Mouse (Mus musculus) ovary, adult 18-20 months (tissue): ENCODE measurements at regions not wholly inside any gene's neighbourhood (a gene's known extent, or its start where the extent isn't known, plus 50 kb on each side); places are given as distances from the start of the nearest gene placed in this dataset.

ENCODE experiments used
- DNase-seq: peaks from one replicate; pipeline ENCODE4 v3.0.0; 2022; ENCODE audit warnings: low spot score, mixed read lengths

DNA sequence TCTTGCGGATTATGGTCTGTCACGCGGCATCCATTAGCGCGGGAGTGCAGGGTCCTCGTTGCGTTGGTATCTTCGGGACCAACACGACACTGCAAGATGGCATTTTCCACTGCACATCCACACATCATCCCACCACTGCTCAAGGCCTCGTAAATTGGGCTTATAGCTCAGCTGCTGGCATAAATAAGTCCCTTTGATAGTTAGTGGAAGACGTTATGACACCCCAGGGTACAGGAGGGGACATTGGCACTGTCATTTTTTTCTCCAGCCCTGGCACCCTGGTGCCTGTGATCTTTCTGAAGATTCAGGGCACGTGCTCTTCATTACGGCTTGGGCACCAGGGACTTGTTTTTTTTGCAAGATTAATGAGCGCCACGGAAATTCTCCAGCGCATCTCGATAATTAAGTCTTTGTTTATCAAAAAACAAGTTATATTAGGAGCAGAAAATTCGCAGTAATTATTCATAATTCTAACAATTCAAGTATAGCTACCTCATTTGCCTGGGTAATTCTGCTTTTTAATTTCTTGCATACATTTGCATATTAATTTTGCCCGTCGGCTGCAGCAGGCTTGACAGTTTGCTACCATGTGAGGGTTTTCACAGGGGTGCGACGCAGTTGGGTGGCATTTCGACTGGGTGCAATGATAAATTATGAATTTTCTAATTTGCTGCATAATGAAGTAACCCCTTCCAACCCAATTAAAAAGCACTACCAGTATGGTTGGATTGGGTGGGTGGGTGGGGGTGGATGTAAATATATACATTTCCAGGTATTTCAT lies 119.1 kb downstream of the Vrk1 start:
- no peak for DNase-seq

DNA sequence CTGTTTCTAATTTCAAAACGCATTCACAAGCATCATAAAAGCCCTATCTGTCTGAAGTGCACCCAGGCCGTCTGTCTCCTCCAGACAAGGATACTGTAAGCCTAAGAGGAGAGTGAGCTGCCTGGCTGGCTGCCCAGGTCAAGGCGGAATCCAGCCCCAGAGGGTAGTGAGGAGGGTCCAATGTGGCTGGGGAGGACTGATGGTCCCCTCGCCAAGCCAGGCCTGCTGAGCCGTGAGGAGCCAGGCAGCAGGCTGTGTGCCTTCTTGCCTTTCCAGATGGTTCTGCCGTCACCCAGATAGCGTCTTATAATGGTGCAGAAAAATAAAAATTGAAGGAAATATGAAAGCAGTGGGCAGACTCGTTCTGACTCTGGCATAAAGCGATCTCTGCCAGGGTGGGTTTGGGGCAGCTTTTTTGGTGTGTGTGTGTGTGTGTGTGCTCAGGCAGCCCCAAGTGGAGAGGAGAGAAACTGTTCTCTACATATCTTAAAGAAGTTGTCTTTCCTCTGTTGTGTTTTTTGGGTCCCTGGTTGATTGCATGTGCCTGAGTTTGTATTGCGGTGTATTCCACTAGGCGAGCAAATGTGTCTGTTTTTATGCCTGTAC lies 120.1 kb downstream of the Vrk1 start:
- DNase-seq = no peak

DNA sequence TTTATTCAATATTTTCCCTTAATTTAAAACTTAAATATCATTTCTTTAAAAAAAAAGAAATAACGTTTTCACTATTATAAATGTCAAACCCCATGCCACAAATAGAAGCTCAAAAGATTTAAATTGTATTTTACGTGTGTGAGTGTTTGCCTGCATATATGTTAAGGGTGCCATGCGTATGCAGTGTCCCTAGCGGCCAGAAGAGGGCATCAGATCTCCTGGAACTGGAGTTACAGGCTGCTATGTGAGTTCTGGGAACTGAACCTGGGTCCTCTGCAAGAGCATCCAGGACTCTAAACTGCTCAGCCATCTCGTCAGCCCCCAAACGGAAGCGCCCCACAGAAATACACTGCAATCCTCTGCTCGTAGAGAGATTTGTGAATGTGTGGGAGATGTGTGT lies 122.7 kb downstream of the Vrk1 start:
- no peak for DNase-seq

DNA sequence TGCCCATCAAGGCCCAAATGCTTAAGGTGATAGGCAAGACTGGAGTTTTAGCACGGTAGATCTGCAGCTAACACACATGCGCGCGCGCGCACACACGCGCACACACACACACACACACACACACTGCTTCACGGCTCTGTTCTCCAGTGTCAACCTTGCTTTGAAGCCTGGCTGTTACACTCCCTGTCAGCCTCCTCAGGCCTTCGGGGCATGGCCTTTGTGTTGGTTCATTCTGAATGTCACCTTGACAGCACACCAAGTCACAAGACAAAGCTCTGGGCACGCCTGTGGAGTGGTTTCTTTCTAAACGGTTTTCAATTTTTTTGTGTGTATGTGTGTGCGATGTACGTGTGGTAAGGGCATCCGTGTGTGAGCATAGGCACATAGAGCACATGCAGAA lies 128.4 kb downstream of the Vrk1 start:
- no peak for DNase-seq

DNA sequence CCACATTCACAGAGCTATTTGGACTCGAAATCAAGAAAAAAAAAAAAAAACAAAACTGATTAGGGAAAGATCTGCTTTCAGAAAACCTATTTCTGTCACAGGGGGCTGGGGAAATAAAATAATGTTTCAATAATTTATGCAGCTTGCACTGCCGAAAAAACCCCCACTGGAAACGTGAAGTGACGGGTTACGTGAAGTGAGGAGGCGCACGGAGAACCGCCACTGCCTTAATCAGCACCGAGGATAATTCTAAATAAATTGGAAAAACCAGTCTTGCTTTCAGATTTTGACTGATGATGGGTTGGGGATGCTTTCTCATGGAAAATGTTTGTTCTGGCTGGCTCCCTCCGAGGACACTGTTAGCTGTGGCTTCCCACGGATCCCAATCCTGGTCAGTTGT lies 129.5 kb downstream of the Vrk1 start:
- DNase-seq = no peak

DNA sequence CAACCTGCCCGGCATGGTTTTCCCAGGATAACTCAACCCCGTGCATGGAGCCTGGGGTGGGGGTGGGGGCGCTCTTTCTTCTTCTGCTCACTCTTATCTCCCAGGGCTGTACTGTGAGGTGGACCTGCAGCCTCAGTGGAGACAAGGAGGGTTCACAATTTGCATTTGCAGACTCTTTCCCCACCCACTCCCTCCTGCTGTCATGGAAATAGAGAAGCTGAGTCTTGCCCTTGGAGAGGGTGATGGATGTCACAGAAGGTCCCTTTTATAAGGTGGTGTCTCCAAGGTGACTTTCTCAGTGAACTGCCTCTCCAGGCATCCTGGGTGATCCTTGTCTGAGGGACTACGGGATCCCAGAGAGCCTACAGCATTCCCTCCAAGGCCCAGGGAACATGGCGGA lies 129.9 kb downstream of the Vrk1 start:
- no peak for DNase-seq

DNA sequence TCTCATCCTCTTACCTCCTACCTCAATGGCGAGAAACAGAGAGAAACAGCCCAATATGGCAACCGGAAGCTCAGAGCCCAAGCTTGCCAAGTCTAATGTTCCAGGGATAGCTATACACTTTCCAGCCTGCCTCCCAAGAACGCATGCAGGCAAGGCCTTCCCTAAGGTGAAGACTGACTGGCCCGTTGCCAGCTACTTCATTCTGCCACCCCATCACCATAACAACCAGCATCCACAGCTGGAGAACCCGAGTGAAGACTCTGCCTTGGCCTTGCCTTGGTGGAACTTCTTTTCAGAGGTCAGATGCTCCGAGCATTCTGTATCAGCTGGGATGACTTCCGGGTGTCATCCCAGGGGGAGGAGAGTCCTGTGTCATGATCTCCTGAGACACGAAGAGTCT lies 130.6 kb downstream of the Vrk1 start:
- DNase-seq = no peak

DNA sequence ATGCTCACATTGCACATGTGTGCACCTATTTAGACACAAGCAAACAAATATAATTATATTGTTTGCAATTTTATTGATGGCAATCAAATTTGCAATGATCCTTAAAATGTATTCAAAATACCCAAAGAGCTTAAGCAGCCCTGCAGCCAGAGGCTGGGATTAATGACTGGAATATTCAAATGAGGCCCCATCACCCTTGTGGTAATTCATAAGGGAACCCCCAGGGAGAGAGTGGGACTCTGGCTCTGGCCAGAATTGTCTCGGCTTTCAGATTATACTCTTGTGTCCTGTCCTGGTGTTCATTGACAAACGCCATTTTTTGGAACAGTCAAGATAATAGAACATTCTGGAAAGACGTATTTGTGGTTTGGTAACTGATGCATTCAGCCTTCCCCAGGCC lies 133.5 kb downstream of the Vrk1 start:
- no peak for DNase-seq

DNA sequence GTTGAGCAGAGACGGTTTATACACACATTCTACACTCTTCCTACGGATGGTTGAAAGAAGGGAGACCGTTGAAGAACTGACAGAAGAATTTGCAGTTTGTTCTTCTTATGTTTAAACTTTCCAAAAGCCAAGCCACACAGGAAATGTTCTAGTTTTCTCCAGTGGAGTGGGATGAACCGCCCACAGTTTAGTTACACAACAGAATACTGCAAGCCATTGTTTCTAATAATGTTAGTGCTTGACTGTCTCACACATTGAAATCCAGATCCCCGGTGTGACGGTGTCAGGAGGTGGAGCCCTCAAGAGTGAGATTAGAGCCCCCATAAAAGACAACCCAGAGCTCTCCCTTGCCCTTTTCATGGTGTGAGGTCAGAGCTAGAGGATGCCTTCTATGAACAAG lies 146.8 kb downstream of the Vrk1 start:
- no peak for DNase-seq

DNA sequence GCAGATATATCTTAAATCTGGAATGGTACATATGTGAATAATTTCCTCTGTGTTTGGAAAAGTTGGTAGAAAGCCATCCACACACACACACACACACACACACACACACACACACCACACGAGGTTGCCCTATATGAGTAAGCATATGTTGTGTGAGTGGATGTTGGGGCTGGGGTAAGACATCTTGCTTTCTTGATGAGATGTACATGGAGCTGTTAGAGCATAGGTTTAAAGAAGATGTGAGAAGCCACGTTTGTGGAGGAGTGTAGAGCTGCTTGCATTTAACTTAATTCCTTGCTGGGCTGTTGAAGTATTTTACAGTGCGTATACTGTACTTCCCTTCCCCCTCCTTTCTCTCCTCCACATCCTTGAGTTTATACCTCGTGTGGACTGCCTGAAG lies 147.8 kb downstream of the Vrk1 start:
- no peak for DNase-seq

DNA sequence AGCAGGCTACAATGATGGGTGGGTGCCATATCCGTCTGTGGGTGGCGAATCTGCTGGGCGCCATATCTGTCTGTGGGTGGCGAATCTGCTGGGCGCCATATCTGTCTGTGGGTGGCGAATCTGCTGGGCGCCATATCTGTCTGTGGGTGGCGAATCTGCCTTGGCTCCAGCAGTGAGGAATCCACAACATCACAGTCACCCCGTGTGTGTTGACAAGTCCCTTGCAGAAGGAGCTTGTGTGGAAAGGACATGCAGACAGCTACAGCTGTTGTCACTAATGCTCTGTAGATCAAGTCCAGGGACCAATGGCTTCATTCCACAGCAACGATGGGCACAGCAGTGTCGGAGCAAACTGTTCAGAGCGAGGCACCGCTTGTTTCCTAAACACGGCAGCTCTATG lies 148.6 kb downstream of the Vrk1 start:
- DNase-seq = no peak

DNA sequence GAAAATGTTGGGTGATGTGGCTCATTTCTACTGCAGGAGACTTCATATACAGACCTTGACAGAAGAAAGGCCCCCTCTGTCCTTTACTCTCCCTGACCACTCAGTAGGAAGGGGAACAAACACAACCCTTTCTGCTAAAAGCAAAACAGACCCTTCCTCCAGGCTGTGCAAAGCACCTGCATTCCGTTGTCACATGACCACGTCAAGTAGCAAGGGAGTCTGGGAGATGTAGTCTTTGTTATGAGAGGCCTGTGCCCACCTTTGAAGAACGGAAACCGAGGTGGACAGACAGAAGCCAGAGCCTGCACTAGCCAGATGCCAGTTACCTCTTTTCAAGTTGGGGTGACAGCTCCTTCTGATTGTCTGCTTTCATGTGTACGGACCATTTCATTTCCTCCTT lies 161.3 kb downstream of the Vrk1 start:
- DNase-seq = no peak

DNA sequence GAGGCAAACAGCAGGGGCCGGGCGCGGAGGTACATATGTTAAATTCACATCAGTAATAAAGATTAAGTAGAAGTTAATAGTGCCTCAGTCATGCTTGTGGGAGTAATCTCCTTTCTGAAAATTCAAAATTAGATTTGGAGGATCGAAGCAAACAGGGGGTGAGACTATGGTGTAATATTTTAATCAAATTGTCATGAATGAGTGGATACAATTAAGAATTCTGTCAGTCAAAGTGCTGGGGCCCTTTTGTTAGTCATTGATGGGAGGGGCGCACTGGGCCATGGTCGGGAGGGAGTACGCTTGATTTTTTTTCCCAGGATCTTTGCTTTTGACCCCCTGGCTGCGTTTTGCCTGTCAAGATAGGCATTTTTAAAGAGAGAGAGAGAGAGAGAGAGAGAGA lies 163.2 kb downstream of the Vrk1 start:
- no peak for DNase-seq

DNA sequence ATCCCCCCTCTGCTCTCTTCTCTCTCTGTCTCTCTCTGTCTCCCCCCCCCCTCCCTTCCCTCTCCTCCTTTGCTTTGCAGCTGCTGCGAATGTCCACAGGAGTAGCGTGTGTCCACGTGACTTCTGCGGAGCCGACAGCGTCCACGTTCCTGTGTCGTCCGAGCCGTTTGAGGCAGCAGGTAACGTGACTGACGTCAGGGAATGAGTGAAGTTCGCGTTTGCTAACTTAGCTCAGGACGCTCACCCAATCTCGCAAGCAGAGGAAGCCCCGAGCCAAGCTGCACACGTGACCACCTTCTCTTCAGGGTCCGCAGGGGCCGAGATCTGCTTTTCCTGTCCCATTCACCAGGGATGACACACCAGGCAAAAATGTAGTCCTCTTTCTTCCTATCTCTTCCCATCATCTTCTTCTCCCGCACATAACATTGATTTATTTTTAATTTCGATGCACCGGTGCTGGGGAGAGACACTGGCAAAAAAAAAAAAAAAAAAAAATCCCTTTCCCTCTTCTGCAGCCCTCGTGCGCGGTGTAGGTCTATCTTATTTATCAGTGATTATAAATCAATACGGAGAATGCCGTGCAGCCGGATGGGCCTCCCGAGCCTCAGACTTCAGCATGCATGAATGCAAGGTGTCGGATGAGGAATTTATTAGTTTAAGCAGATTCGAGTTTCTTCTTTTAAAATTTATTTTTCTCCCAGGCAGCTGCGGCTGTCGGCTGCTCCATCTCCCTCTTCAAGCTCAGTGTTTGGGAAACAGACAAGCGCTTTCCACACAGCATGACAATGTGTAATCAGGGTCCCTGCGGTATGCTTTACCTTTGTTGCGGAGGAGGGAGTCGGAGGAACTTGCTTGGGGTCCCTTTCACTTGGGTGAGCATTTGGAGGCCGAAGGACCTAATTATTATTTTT lies 164.3 kb downstream of the Vrk1 start:
- DNase-seq = no peak

DNA sequence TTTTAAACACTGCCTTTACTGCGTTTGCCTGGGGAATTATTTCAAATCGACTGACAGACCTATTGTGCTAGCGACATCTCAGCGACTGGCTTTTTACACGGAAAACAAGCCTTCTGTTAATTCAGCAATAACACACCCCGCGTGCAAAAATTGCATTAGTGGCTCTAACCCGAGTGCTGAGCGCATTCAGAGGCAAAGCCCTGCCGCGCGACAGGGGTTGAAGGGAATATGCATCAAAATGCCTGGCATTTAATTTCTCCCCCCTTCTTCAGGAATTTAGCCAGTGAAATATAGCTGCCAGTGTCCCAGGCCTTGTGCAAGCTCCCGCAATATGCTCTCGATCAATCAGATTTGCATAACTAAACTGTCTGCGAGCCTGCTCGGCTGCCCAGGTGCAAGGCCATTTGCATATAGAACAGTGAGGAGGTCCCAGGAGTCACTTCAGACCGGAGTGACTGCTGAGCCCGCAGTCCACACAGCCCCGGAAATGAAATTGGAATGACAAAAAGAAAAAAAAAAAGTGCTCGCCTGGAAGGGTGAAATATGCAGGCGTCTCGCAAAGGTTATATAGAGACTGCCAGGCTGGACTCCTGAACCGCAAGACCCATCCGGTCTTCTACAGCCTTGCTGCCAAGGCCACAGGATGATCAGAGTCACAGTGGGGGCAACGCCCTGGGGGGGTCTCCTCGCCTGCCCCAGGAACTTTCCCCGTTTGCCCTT lies 165.1 kb downstream of the Vrk1 start:
- no peak for DNase-seq

DNA sequence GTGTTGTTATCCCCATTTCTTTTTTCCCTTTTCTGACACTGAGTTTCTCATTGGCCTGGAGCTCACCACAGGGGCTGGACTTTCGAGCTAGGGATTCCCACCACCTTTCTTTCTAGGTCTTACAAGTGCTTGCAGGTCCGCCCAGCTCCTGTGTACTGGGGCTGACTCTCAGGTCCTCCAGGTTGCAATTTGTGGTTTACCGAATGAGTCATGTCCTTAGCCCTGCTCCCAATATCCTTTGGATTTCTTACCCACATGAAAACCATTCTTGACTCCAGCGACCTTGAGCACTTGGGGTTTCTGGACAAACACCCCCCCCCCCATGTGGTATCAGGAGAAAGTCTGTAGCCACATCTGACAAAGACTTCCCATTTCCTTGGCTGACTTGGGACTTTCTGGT lies 167.3 kb downstream of the Vrk1 start:
- no peak for DNase-seq

DNA sequence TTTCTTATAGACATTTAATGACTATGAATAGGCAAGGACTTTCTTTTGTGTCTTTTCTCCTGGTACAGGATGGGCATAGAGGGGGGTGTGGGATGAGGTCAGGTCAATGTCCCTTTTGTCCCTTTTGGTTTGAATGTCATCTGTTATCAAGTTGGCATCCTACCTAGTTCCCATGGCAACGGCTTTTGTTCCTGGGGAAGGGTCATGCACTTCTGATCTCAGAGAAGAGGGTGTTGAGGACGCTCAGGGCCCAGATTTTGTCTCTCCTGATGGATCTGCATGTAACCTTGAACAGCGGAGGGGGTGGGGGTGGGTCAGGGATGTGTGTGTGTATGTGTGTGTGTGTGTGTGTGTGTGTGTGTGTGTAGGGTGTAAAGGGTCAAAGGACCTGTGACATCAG lies 167.8 kb downstream of the Vrk1 start:
- DNase-seq = no peak

DNA sequence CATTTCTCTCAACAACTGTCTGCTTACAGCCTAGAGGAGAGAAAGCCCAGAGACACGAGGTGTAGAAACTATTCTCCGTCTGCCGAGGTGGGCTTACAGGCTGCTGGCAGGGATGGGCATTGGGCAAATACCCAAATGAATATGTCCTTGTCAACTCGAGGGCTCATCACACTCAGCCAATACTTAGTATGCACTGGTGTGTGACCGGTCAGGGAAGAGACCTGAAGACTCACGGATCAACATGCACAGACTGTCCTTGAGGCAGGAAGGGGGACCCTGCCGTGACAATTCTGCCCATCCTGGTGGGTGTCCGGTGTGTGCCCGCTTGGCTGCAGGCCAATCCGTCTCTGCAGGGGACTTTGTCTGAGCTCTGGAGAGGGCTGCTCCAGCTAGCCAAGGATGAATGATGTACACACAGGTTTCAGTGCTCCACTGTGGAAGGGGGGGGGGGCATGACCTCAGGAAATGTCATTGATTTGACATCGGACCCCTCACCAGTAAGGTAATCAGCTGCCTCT lies 168.7 kb downstream of the Vrk1 start:
- no peak for DNase-seq

DNA sequence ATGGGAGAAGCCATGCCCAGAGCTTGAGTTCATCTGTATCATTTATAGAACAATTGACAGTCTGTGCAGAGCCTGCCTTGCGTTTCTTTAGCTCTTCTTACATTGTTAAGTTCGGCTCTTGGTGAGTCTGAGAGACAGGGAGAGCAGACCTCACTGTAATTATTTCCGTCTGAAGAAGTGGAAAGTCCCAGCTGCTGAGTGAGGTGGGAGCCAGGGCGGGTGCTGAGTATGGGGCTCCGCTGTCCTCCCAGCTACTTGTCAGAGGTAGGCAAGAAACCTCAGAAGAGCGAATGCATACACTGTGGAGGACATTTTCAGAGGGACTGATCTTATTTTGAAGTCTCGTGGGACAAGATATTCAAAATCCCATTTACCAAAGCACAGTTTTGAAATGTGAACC lies 172.9 kb downstream of the Vrk1 start:
- DNase-seq = no peak

DNA sequence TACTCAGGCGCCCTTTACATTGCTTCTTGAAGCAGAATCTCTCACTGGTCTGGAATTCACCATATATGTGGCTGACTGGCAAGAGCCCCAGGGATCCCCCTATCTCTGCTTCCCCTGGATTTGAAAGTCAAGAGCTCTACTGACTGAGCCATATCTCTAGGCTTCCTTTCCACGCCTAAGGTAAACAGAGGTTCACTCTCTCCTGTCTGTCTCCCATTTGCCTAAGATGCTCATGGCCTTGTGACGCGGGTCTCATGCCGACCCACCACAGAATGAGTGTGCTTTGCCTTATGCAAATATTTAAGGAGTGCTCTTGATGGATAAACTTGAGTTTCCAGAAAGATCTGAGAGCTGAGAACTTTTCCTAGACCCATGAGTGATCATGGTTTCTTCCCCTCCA lies 173.9 kb downstream of the Vrk1 start:
- no peak for DNase-seq

DNA sequence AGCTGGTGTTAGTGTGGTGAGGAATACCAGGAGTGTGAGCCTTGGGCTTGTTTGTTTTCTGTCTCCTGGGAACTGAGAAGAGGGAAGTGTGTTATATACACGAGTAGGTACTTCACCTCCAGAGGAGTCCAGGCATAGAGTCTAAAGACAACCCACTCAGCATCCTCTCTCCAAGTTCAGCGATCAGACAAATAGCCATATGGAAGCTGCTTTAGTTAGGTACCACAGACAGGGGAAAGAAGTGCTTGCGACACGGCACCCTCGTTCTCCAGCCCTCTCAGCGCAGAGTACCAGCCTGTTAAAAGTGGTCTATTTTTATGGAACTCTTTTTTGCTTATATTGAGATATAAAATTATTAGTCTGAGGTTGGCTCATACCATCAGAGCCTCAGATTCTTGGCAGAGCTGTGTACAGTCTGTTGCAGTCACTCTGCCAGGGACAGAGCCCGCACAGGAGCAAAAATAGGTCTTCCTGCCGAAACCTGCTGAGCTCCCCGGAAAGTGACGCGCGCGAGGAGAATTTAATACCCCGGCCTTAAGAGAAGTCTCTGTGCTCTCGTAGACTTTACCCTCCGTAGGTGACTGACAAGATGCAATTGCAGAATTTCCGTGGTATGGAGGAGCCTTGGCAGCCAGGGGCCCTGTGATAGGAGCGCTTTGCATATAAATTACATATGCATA lies 175.5 kb downstream of the Vrk1 start:
- DNase-seq = no peak

DNA sequence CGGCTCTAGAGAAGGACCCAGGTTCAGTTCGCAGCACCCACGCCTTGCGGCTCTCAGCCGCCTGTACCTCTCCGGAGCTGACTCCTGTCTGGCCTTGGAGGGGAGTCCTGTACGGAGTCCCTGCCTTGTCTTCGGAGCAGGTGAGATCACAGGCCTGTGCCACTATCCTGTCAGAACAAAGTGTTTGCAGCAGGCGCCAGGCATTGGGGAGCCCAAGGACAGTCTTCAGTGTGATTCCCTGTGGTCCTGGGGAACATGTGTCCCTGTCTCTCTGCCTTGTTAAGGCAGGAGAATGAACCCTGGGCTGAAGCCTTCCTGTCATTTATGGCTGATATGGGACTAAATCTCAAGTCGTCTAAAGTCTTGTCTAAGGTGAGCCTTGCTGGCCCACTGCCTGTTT lies 176.5 kb downstream of the Vrk1 start:
- DNase-seq = no peak
